Mouse (Mus musculus) heart, embryonic 13.5 days (tissue): ENCODE data around the gene Cox8a. TPM values are rescaled to one million over a fixed set of nuclear protein-coding genes. Genes with fewer than 3 reads are reported as not detected.
A peak's percentile ranks its signal among the peaks of the same experiment; 100 is the strongest.

ENCODE experiments used
- ATAC-seq: fragments of 200-750 bp; cut with Nextera tagmentation; 2 replicates; pipeline ENCODE4 v1.8.0; 2017; ENCODE audit warnings: moderate TSS enrichment; ENCODE audit not compliant: insufficient number of reproducible peaks, low FRiP score, low TSS enrichment; ENCODE audit errors: extremely low read depth
- H3K27ac ChIP-seq: fragments of 300-500 bp; sonication (generic); replicated peaks from 2 replicates; pipeline ENCODE4 v1.5.1; 2015; ENCODE audit warnings: moderate library complexity, mild to moderate bottlenecking, inconsistent platforms
- H3K27me3 ChIP-seq: fragments of 300-500 bp; sonication (generic); replicated peaks from 2 replicates; pipeline ENCODE4 v1.6.1; 2015; ENCODE audit warnings: mild to moderate bottlenecking, inconsistent platforms
- H3K36me3 ChIP-seq: fragments of 300-500 bp; sonication (generic); 2 replicates; pipeline ENCODE4 v1.6.1; 2015; ENCODE audit warnings: mild to moderate bottlenecking, inconsistent platforms
- H3K4me1 ChIP-seq: fragments of 300-500 bp; sonication (generic); 2 replicates; pipeline ENCODE4 v1.6.1; 2015; ENCODE audit warnings: inconsistent platforms
- H3K4me2 ChIP-seq: fragments of 300-500 bp; sonication (generic); 2 replicates; pipeline ENCODE4 v1.6.1; 2015; ENCODE audit warnings: inconsistent platforms, mild to moderate bottlenecking, moderate library complexity
- H3K4me3 ChIP-seq: fragments of 300-500 bp; sonication (generic); 2 replicates; pipeline ENCODE4 v1.5.1; 2015; ENCODE audit warnings: moderate library complexity, mild to moderate bottlenecking, inconsistent platforms
- H3K9ac ChIP-seq: fragments of 300-500 bp; sonication (generic); 2 replicates; pipeline ENCODE4 v1.6.1; 2015; ENCODE audit warnings: inconsistent platforms, mild to moderate bottlenecking, moderate library complexity
- H3K9me3 ChIP-seq: fragments of 300-500 bp; sonication (generic); 2 replicates; pipeline ENCODE4 v1.6.1; 2016; ENCODE audit warnings: inconsistent platforms
- WGBS: fragments of 180-500 bp; shearing (Covaris S2); methylation state at CpG from one replicate; pipeline ENCODE4 v1.1.7; 2015; ENCODE audit warnings: mixed read lengths; 5-methylcytosine and 5-hydroxymethylcytosine counted together
- polyA plus RNA-seq: library from polyadenylated mRNA; unstranded; fragments of >200 nt; fragmentation: Nextera tagmentation; extraction: Ambion mirVana; gene quantifications from 2 replicates; pipeline ENCODE4 v1.2.1, GENCODE M21; 2015

Gene Cox8a
- polyA plus RNA-seq, 1 experiment from 2014 or later: 1,676 TPM

DNA sequence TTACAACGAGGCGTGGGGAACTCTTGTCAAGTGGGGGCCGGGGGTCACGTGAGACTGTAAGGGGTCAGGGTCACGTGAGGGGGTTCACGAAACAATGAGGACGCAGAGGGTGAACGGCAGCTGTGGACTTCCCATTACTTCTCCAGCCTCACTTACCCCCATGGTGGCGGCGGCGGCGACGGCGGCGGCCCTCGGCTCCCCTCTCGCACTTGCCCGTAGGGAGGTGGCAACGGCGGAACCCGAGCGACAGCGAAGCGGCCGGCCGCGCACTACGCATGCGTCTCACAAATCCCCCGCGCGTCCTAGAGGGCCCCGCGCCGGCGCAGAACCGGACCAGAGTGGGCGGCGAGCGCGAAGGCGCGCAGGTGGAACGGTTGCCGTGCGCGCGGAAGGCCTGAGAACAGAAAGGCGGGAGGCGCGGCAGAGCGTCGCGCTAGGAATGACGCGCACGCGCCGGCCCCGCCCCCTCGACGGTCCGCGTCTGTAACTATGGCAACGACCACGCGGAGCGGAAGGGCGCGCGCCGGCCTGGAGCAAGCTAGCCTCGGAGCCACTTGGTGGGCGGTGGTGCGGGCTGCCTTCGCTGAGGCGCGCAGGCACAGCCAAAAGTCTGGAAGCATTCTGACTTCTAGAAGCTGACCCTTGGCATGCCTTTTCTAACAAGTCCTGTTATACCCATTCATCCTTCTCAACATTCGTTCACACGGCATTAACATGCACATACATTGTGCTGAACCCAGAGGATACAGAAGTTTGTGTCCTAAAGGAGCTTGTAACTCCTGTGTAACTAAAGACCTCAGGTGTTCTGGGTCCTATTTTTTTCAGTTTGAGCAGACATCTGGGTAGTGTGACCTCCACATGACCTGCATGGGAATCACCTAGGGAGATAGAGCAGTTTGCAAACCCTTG lies 23.6 kb upstream of the Cox8a start, which contains the start of gene Naa40:
Gene Naa40 (minus strand): TSS at position 402 of the 909 bp plus-strand sequence.
- H3K36me3 ChIP-seq: peaks cover 30% of the 10 kb centered on the region
- H3K4me1 ChIP-seq: peaks cover 27% of the 10 kb centered on the region
- H3K4me3 ChIP-seq: peak within 1 kb of the TSS; percentile 65
- ATAC-seq: peak; percentile 92
- H3K4me2 ChIP-seq: peak within 1 kb of the TSS; percentile 91
- H3K27ac ChIP-seq: peak within 1 kb of the TSS; percentile 90
- no peaks in the 10 kb centered on the region for H3K27me3 ChIP-seq
- peak within 1 kb of the TSS; percentile 96 for H3K9ac ChIP-seq
- WGBS: under 1% methylated on average over 80 of the region's 80 CpGs
- H3K9me3 ChIP-seq: no peaks in the 10 kb centered on the region

DNA sequence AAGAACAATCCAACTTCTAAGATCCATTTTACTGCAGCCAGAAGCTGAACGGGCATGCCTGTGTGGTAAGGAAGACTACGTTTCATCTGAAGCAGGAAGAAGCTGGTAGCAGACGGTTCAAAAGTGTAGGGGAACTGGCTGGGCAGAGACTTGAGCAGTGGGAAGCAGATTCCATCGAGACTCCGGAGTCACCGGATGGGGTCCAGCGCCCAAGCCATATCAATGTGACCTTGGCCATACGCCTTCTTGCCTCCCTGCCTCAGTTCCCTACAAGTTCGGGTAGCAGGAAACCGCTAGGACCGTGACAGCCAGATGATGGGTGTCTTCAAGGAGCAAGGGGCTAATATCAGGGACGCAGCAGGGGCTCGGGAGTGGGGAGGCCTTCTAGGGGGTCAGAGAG lies 22.9 kb upstream of the Cox8a start:
- Histone ChIP-seq H3K27ac (peak overlapping the region; percentile 90), H3K9me3 (no peaks in the 10 kb centered on the region), H3K36me3 (peaks cover 37% of the 10 kb centered on the region), H3K9ac (peak overlapping the region; percentile 96), H3K4me3 (peak overlapping the region; percentile 65), H3K4me1 (peaks cover 27% of the 10 kb centered on the region), H3K4me2 (peak overlapping the region; percentile 91), H3K27me3 (no peaks in the 10 kb centered on the region)
- no peak for ATAC-seq
- 2% methylated on average over 13 of the region's 13 CpGs for WGBS

DNA sequence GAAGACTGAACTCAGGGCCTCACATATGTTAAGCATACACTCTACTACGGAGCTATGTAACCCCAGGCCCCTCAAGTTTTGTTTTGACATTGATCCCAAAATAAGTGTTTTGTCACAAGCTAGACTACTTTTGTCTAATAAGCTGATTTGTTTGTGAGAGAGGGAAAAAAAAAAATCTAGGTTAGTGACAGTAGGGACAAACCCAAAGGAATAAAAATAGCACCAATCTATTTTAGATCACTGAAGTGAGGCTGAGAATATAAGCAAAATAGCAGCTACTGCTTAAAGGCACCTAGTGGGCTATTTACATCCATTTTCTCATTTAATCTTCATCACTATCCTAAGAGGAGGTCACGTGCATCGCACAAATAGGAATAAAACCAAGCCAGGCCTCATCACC lies 22.2 kb upstream of the Cox8a start:
- peak overlapping the region; percentile 65 for H3K4me3 ChIP-seq
- ATAC-seq: no peak
- H3K27me3 ChIP-seq: no peaks in the 10 kb centered on the region
- H3K4me2 ChIP-seq: peak overlapping the region; percentile 91
- peak overlapping the region; percentile 90; the same call in 1 of the 2 replicates for H3K27ac ChIP-seq
- WGBS: 84% methylated on average over 3 of the region's 3 CpGs
- no peaks in the 10 kb centered on the region for H3K9me3 ChIP-seq
- peaks cover 27% of the 10 kb centered on the region for H3K4me1 ChIP-seq
- peaks cover 40% of the 10 kb centered on the region for H3K36me3 ChIP-seq
- peak overlapping the region; percentile 96 for H3K9ac ChIP-seq

DNA sequence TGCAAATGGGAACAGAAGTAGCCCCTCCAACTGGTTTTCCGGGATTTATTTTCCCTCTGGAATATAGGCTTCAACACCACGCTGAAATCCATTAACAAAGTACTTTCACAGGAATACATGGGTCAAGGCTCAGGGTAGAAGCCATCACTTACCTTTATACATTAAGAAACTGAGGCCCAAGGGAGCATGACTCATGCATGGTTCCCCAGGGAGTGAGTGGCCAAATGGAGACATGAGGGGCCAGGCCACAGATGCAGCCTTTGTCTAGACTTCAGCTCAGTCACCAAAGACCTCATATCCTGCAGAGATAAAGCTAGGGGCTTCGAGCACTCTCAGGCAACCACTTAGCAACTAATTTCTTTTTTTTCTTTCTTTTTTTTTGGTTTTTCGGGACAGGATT lies 19.3 kb upstream of the Cox8a start:
- no peak overlapping the region for H3K27ac ChIP-seq
- no peak overlapping the region for H3K4me3 ChIP-seq
- no peak overlapping the region for H3K9ac ChIP-seq
- peaks cover 27% of the 10 kb centered on the region for H3K4me1 ChIP-seq
- no peak overlapping the region for H3K4me2 ChIP-seq
- no peak for ATAC-seq
- no peaks in the 10 kb centered on the region for H3K27me3 ChIP-seq
- WGBS: 77% methylated on average over 4 of the region's 4 CpGs
- H3K36me3 ChIP-seq: peaks cover 68% of the 10 kb centered on the region
- no peaks in the 10 kb centered on the region for H3K9me3 ChIP-seq

DNA sequence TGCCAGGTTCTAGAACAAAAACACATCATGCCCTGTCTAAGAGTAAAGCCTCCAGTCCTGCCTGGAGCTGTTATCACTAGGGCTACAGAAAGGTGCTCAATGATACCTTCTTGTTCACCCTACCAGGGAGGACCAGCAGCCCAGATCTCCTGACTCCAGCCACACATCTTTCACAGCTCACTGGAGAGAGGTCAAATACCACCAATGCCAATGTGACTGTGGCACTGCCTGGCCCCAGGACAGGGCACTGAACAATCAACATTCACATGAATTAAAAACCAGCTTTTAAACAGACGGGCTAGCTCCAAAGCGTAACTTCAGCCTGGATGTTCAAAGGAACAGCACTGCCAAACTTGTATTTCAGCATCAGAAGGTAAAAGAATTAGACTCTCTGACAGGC lies 18.6 kb upstream of the Cox8a start:
- no peak overlapping the region for H3K27ac ChIP-seq
- no peaks in the 10 kb centered on the region for H3K27me3 ChIP-seq
- H3K9me3 ChIP-seq: no peaks in the 10 kb centered on the region
- no peak for ATAC-seq
- H3K4me1 ChIP-seq: peaks cover 24% of the 10 kb centered on the region
- WGBS: 97% methylated on average over 2 of the region's 2 CpGs
- H3K4me2 ChIP-seq: no peak overlapping the region
- H3K36me3 ChIP-seq: peaks cover 75% of the 10 kb centered on the region
- no peak overlapping the region for H3K9ac ChIP-seq
- no peak overlapping the region for H3K4me3 ChIP-seq

DNA sequence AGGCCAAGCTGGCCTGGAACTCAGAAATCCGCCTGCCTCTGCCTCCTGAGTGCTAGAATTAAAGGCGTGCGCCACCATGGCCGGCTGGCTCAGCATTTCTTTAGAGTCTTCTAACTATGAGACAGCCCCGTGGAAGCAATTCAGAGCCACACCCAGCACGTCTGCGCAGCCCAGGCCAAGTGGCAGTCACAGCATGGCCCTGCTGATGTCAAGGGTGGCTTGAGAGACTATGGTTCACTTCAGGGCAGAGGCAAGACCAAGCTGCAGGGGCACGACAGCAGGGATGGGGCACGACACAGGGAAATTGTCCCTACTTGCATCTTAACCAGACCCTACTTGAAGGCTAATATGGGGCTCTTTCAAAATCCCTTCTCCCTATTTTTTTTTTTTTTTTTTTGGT lies 18.0 kb upstream of the Cox8a start:
- Histone ChIP-seq H3K4me1 (peaks cover 24% of the 10 kb centered on the region), H3K27ac (no peak overlapping the region), H3K4me3 (no peak overlapping the region), H3K9me3 (no peaks in the 10 kb centered on the region), H3K9ac (no peak overlapping the region), H3K36me3 (peaks cover 80% of the 10 kb centered on the region), H3K27me3 (no peaks in the 10 kb centered on the region), H3K4me2 (no peak overlapping the region)
- 89% methylated on average over 9 of the region's 9 CpGs for WGBS
- no peak for ATAC-seq

DNA sequence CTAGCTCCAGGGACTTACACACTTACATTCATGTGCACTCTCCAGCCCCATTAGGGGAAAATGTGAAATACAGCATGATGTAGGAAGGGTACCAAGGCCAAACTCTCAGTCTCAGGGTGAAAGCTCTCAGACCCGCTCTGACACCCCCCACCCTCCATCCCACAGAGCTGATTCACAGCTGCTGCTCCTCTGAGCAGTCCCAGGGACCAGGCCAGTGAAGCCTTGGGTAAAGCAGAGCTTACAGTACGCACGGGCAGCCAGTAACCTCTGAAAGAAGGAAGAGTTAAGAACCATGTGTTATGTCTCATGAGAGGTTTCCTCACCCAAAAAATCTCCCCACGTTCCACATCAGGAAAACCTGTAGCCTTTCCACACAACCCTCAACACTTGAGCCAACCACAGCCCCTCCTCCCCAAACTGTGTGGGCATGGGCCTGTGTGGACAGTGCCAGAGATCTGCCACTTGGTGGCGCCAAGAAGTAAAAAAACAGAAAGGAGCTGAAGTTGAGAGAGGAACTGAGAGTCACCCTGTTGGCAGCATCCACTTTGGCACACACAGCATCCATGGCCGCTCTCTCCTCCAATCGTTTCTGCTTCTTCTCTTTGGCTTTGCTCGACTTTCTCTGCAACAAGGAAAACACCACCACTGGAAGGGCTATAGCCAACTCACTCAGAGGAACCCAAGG lies 17.3 kb upstream of the Cox8a start:
- H3K27me3 ChIP-seq: no peaks in the 10 kb centered on the region
- no peak overlapping the region for H3K4me3 ChIP-seq
- no peak; the same call in 1 of the 2 replicates for ATAC-seq
- H3K36me3 ChIP-seq: peaks cover 88% of the 10 kb centered on the region
- H3K9ac ChIP-seq: no peak overlapping the region
- WGBS: 65% methylated on average over 8 of the region's 8 CpGs
- peaks cover 17% of the 10 kb centered on the region for H3K4me1 ChIP-seq
- H3K4me2 ChIP-seq: no peak overlapping the region
- no peaks in the 10 kb centered on the region for H3K9me3 ChIP-seq
- H3K27ac ChIP-seq: no peak overlapping the region

DNA sequence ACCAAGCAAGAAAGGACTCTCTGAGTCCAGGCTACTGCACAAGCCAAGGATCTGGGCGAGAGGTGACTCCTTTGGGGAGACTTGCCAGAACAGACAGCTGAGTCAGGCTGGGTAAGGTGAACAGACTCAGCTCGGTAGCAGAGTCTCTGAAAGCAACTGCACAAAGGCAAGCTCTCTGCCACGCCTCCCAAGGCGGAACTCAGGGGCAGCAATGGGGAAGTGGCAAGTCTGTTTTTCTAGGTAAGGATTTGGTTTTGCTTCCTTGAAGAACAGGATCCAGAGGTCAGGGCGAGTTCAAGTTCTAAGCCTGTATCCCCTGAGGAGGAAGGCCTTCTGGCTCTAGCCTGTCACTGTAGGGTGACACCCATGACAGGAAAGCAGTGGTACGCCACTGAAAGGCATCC lies 9.1 kb upstream of the Cox8a start:
- Histone ChIP-seq H3K36me3 (peaks cover 62% of the 10 kb centered on the region), H3K4me1 (0 out of 2 replicates have a peak, but pooled peaks cover 4% of the 10 kb centered on the region), H3K4me2 (no peak overlapping the region), H3K27me3 (no peaks in the 10 kb centered on the region), H3K9ac (no peak overlapping the region), H3K27ac (no peak overlapping the region), H3K9me3 (no peaks in the 10 kb centered on the region), H3K4me3 (no peak overlapping the region)
- no peak for ATAC-seq
- WGBS: 83% methylated on average over 6 of the region's 6 CpGs

DNA sequence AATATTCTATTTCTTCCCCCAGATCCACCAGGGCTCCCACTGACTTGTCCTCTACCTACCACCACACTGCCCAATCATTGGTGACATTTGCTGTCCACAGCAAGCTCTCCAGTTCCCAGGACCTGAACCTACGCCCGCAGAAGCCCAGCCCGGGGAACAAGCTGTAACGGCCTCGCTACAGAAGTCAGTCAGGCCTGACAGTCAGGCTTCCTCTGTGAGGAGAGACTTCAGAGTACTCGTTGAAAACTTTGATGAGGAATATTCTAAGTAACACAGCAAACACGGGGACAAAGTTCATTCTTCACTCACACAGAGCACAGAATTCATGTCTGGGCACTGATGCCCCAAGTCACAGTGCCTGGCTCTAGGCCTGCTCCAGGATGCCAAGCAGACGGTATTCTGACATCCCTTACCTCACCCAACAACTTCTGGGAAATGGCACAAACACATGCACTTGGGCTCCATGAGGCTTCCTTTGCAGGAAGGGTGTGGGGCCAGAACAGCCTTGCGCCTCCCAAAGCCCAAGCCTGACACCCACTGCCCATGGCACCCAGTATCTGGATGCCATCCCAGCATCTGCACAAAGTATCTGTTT lies 7.8 kb upstream of the Cox8a start:
- Histone ChIP-seq H3K4me2 (no peak overlapping the region), H3K27ac (no peak overlapping the region), H3K4me3 (no peak overlapping the region), H3K36me3 (peaks cover 48% of the 10 kb centered on the region), H3K27me3 (no peaks in the 10 kb centered on the region), H3K4me1 (0 out of 2 replicates have a peak, but pooled peaks cover 4% of the 10 kb centered on the region), H3K9me3 (no peaks in the 10 kb centered on the region), H3K9ac (no peak overlapping the region)
- ATAC-seq: no peak
- 83% methylated on average over 9 of the region's 9 CpGs for WGBS

DNA sequence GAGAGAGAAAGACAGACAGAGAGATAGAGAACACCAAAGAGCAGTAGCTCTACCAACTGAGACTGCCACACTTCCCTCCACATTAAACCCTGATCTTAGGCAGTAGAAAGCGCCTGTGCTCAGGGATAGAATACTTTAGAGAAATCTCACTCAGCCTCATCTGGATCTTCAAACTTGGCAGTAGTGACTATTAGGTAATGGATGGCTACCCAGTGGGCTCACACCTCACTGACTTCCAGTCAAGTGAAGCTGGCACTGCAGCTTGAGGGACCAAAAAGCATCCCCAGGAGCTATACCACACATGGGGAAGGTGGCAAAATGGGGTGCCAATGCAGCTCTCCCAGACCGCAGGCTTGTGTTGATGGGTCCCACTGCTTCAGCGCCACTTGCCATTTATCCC lies 6.8 kb upstream of the Cox8a start:
- no peak overlapping the region for H3K4me3 ChIP-seq
- no peaks in the 10 kb centered on the region for H3K27me3 ChIP-seq
- H3K9ac ChIP-seq: no peak overlapping the region
- H3K4me1 ChIP-seq: 0 out of 2 replicates have a peak, but pooled peaks cover 4% of the 10 kb centered on the region
- H3K4me2 ChIP-seq: no peak overlapping the region
- peaks cover 39% of the 10 kb centered on the region for H3K36me3 ChIP-seq
- ATAC-seq: no peak
- H3K27ac ChIP-seq: no peak overlapping the region
- no peaks in the 10 kb centered on the region for H3K9me3 ChIP-seq
- WGBS: 85% methylated on average over 3 of the region's 3 CpGs

DNA sequence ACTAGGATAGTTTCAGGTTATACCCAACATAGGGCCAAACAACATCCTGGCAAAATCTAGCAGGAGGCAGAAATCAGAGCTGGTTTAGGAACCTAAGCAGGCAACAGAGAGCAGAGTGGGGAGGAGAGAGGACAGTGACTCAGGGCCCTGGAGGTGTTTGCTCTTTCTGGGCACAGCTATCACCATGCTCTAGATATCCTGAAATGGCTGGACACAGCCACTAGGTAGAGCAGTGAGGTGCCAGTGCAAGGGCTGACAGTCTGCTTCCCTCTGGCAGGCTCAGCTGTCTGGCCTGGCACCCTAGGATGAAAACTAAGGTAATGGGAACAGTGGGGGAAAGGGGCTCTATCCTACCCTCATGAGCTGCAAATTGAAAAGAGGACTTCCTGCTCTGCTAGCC lies 6.1 kb upstream of the Cox8a start:
- Histone ChIP-seq H3K4me2 (no peak overlapping the region), H3K4me3 (no peak overlapping the region), H3K27me3 (no peaks in the 10 kb centered on the region), H3K9ac (0 out of 2 replicates have a peak overlapping the region, but pooled peaks have one; percentile 24), H3K4me1 (0 out of 2 replicates have a peak, but pooled peaks cover 4% of the 10 kb centered on the region), H3K9me3 (no peaks in the 10 kb centered on the region), H3K36me3 (peaks cover 31% of the 10 kb centered on the region), H3K27ac (no peak overlapping the region)
- no peak for ATAC-seq
